Mouse (Mus musculus) embryo, embryonic 10 days (tissue): ENCODE results near the gene Kctd21.

ENCODE experiments used
- DNase-seq: peaks from one replicate; pipeline ENCODE4 v3.0.0-alpha.2; 2015; ENCODE audit warnings: low spot score

The Kctd21 gene

DNA sequence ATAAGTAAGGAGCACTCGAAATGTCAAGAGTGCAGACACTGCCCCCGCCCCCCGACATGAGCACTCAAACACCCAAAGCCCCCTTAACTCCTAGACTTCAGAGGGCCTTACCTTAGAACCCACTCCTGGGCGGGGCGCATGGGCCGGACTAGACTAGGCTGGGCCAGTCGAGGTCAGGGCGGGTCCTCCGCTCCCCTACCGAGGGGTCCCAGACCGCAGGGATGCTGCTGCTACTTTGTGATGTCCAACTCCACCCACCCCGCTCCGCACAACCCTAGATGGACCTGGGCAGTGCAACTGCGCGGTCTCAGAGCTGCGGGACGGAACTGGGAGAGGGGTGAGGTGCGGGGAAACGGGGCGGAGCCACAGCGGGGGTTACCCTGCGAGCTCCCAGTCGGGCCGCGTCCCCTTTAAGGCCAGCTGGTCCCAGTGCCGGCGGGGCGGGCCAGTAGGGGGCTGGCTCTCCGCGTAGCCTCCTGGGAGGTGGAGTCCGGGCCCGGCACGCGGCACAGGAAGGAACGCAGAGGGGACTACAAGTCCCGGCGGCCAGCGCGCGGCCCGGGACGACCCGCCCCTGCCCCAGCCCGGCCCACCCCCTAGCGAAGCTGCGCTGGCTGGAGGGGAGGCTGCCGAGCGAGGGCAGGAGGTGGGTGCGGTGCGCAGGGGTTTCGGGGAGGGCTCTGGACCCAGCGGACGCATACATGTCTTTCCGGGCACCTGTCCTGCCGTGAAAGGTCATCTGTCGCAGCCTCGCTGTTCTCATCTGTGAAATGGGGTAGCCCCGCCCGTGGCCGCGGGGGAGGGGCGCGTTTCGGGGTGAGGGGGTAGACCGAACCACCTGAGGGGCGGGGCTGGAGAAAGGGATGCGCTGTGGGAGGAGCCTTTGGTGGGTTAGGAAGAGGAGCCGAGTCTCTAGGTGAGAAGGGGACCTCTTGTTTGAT, at the start of gene Kctd21, which contains the start of gene Usp35:
TSS of gene Kctd21 (plus strand) at position 602 of the 941 bp plus-strand sequence.
TSS of gene Usp35 (minus strand) at position 295 of the 941 bp plus-strand sequence.
- DNase-seq = peak; percentile 95

DNA sequence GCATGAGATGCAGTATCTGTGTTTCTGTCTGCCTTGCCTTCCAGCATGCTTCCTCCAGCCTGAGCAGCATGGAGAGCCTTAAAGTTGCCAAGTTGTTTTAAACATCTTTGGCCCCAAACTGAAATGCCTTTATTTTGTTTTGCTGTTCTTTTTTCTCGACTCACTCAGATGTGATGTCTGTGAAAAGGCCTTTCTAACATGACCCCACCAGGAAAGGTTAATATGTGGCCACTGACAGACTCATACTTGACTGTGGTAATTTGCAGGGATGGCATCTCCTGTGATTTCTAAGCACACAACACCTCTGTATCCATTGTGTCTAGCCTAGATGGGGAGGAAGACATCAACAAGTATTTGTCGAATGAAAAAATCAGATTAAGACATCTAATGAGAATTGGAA, 35.1 kb upstream of the Kctd21 start:
- no peak for DNase-seq

DNA sequence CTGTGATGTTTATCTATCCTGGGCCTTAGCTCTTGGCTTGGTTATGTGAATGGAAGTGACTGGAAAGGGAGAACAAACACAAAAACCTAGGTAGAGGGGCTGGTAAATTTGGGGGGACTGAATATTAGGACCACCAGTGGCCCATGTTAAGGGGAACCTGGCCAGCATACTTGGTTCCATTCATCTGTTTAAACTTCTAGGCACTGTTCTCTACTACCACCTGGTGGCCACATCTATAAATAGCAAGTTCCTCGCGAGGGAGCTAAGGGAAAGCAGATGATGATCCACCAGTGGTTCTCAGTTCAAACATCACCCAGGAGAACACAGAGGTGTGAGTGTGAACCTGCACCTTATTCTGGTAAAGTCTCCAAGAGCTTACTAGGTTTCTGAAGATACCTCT, 34.7 kb upstream of the Kctd21 start:
- DNase-seq = peak; percentile 79

- DNase-seq = no peak
These were observed 33.8 kb upstream of the Kctd21 start for GRCm38 (mm10) chr7:97298279-97298678.

DNA sequence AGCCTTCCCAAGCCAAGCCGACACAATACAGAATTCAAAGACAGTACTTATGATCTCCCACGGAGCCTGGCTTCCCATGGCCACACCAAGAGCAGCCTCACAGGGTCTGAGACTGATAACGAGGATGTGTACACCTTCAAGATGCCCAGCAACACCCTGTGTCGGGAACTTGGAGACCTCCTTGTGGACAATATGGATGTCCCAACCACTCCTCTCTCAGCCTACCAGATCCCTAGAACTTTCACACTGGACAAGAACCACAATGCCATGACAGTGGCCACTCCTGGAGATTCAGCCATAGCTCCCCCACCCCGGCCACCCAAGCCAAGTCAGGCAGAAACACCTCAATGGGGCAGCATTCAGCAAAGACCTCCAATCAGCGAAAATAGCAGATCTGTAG, 33.2 kb upstream of the Kctd21 start:
- peak; percentile 1 for DNase-seq

- no peak for DNase-seq
These were observed 31.2 kb upstream of the Kctd21 start for GRCm38 (mm10) chr7:97300914-97301313.

DNA sequence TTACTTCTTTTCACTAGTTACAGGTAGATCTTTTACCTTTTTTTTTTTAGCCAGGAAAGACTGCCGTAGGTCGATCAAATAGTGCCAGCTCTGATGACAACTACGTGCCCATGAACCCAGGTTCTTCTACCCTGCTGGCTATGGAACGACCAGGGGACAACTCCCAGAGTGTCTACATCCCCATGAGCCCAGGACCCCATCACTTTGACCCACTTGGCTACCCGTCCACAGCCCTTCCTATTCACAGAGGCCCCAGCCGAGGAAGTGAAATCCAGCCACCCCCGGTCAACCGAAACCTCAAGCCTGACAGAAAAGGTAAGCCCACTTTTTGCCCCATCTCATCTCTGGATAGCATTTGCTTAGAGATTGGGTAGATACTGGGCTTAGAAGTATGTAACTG, 30.8 kb upstream of the Kctd21 start:
- DNase-seq = no peak

GRCm38 (mm10) chr7:97302261-97302660, 29.9 kb upstream of the Kctd21 start:
- no peak for DNase-seq

DNA sequence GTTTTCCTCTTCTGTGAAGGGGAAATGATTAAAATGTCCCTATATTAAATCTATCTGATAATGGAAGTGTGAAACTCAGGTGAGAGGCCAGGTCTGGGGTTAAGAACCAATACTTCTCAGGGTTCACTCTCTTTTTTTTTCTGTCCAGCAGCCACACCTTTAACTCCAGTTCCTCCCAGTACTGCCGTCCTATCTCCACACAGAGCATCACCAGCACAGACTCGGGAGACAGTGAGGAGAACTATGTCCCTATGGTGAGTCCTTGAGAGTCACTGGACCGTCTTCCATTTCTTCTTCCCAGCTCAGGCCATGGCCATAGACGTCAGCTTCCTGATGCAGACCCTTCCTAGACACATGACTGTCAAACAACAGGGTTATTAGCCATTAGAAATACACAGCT, 29.3 kb upstream of the Kctd21 start:
- no peak for DNase-seq

- DNase-seq = peak; percentile 2
These were observed 28.5 kb upstream of the Kctd21 start for GRCm38 (mm10) chr7:97303614-97304013.

- DNase-seq = no peak
These were observed 27.7 kb upstream of the Kctd21 start for GRCm38 (mm10) chr7:97304471-97304870.

- DNase-seq = no peak
These were observed 26.9 kb upstream of the Kctd21 start for GRCm38 (mm10) chr7:97305206-97305605.

DNA sequence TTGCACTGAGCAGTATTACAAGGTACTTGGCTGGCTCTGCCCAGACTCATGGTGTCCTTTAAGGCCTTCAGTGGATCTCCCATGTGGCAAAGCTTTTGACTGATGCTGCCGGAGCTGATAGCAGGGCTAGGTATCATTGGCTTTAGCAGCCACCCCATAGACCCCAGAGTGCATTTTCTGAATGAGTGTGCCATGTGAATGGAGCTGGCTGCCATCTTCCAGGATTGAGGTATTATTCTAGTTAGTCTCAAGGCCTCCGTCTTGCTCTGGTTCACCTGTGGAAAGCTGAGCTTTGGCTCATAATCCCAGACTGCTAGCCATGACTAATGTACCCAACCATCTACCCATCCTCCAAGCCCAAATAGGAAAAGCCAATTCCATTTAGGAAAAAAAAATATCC, 25.3 kb upstream of the Kctd21 start:
- no peak for DNase-seq

- DNase-seq = no peak
These were observed 24.6 kb upstream of the Kctd21 start for GRCm38 (mm10) chr7:97307546-97307945.

GRCm38 (mm10) chr7:97309461-97310340, 22.4 kb upstream of the Kctd21 start:
- DNase-seq = no peak

- no peak for DNase-seq
These were observed 21.8 kb upstream of the Kctd21 start for GRCm38 (mm10) chr7:97310341-97310635.

GRCm38 (mm10) chr7:97311620-97312019, 20.5 kb upstream of the Kctd21 start:
- no peak for DNase-seq

DNA sequence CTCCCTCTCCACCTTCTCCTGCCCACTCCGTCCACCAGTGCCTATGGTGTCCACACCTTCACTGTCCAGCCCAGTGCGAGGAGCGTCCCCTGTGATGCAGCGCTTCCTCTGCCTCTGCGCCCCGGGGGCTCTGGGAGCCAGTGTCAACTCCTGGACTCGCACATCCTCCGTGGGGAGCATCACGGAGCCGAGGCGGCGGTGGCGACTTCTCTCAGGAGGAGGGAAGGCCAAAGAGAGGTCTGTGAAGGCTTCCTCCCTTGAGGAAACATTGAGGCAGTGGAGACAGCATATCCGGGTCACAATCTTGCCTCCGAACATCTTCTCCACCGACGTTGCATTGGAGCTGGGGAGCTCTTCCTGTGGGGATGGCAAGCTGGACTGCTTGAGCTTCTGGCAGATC, 19.9 kb upstream of the Kctd21 start:
- no peak for DNase-seq

DNA sequence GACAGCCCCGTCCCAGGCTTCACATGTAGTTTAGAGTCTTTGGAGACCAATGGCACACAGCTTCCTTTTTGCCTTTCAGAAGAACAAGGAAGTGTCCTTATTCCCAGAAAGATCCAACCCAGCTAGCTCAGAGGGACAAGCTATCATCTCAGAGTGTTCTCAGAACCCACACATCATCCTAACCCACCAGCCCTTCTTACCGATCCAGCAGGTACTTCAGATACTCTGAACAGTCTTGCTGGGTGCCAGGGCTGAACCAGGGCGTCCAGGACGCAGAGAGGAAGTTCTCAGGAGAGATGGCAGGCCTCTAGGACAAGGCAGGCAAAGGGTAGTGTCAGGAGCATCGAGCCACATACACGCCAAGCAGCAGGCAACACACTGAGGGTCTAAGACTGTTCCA, 19.3 kb upstream of the Kctd21 start:
- DNase-seq = no peak

- DNase-seq = no peak
These were observed 18.6 kb upstream of the Kctd21 start for GRCm38 (mm10) chr7:97313364-97313995.

GRCm38 (mm10) chr7:97314646-97315045, 17.5 kb upstream of the Kctd21 start:
- no peak for DNase-seq

GRCm38 (mm10) chr7:97315656-97316055, 16.5 kb upstream of the Kctd21 start:
- DNase-seq = no peak

DNA sequence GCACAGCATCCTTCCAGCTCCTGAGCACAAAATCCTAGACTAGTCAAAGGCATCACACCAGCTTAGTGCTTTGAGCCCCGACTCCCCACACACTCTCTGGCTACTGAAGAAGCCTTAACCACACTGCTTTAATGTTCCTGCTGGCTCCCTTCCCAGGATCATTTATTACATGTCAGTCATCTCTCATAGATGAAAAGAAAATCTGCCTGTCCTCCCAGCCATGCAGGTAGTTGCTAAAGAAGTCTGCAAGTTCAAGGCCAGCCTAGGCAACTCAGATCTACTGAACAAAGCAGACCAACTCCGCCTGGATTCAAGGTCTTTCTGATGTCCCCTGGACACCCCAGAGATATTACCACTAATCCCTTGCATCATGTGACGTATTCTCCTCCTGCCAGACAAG, 14.4 kb upstream of the Kctd21 start:
- DNase-seq = no peak
